Mouse (Mus musculus): ENCODE measurements around the gene Rfx7.
A peak's percentile ranks its signal among the peaks of the same experiment; 100 is the strongest.
"Not testable (repeated sequence)": the region's sequence is repeated elsewhere in the genome, so short reads cannot be mapped to it uniquely, and the experiment has no call there.

Gene Rfx7

GRCm38 (mm10) chr9:72666352-72667021, 134.4 kb downstream of the Rfx7 start:
- not testable (repeated sequence) for DNase-seq

DNA sequence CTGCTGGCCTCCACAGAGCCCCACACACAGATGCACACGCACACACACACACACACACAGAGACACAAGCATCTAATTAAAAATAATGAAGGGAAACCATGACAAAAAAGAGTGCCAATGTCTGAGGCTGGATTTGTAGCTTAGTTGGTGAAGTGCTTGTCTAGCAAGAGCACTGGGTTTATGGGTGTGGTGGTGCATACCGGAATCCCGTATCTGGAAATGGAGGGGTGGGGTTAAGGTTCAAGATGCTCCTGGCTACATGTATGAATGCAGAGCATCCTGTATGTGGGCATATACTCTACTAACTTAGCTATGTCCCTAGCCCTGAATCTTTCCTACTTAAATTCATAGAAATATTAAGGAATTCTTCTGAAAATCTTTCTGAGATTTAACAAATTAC, 135.1 kb downstream of the Rfx7 start:
- no peak for DNase-seq

DNA sequence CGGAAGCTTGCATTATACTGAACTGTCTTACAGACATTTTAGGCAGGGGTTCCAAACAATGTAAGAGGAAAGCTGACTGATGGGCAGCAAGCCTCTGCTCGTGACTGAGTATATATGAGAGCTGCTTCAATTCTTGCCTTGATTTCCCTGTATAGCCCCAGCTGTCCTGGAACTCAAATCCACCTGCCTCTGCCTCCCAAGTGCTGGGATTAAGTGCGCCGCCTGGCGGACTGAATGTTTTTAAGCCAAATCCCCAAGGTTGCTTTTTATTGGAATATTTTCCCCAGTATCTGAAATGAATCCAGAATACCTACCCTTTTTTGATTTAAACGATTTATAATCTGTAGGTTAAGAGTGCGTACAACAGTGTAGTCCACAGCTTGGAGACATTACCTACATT, 137.3 kb downstream of the Rfx7 start:
- no peak for DNase-seq

GRCm38 (mm10) chr9:72672361-72672760, 140.3 kb downstream of the Rfx7 start:
- DNase-seq = peak; percentile 84
